Mouse (Mus musculus) 416B (cell line): ENCODE data around the gene Ttyh2.

Experiments
- DNase-seq: peaks from one replicate; pipeline ENCODE4 v3.0.0; 2011; ENCODE audit warnings: low read depth

Gene Ttyh2

DNA sequence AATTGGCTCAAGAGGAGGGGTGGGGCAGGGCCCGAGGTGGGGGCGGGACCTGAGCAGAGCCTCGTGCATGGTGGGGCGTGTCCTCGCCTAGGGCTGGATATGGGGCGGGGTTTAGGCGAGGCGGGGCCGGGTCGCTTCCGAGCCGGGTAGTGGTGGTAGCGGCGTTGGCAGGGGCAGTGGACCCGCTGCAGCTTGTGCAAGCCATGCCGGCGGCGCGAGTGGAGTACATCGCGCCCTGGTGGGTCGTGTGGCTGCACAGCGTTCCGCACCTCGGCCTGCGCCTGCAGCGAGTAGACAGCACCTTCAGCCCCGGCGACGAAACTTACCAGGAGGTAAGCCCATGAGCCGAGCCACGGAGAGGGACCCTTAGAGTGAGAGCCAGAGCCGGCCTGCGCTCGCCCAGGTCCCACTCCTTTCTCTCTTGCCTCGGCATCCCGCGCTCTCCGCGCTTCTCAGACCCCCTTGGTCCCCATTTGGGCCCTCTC is at the start of gene Ttyh2:
Ttyh2 (plus strand) TSS at position 91 of the 485 bp plus-strand sequence.
- DNase-seq = peak; percentile 92

GRCm38 (mm10) chr11:114626071-114626690 is 49.0 kb upstream of the Ttyh2 start:
- DNase-seq = no peak

- no peak for DNase-seq
These were observed 48.2 kb upstream of the Ttyh2 start for GRCm38 (mm10) chr11:114627036-114627435.

GRCm38 (mm10) chr11:114628032-114628431 is 47.2 kb upstream of the Ttyh2 start:
- DNase-seq = peak; percentile 42

DNA sequence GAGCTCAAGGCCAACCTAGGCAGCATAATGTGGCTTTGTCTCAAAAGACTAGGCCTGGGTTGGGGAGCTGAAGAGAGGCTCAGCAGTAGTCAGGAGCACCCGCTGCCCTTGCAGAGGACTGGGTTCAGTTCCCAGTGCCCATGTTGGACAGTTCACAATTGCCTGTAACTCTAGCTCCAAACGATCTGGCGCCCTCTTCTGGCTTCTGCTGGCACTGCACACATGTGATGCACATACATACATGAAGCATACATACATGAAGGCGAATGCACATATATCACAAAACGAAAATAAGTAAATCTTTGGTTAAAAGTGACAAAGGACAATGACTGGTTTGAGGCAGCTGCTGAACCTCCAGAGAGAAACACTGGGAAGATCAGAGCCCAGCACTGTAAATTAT is 45.2 kb upstream of the Ttyh2 start:
- DNase-seq = no peak

DNA sequence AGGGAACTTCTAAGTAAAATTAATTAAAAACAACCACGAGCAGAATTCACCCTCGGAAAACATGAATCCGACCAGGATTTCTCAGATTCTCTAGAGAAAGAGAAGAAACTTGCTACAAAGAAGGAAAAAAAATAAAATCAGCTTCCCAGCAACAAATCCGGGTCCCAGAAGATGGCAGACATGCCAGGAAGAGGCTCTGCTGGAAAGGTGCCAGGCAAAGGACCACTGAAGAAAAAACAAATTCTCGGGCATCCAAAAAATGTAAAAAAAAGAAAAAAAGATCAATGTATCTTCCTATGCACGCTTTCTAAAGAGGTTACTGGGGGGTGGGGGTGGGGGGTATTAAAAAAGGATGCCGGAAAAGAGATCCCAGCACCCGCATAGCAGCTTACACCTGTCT is 43.0 kb upstream of the Ttyh2 start:
- DNase-seq = no peak

DNA sequence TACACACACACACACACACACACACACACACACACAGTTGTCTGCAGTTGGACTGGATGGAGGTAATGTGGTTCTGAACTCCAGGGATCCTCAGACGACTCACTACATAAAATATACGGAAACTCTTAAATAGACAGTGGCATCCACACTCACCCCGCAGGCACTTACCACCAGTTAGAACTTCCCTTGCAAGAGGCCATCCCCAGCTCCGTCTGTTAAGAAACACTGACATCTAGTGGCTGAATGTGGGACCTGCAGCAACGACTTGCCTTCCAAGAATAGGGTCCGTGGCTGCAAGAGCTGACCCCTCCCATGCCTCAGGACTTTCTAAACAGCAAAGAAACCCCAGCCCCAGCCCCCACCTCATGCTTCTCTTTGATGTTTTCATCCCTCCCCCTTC is 38.9 kb upstream of the Ttyh2 start:
- DNase-seq = peak; percentile 85

- no peak for DNase-seq
These were observed 38.3 kb upstream of the Ttyh2 start for GRCm38 (mm10) chr11:114636727-114637505.

DNA sequence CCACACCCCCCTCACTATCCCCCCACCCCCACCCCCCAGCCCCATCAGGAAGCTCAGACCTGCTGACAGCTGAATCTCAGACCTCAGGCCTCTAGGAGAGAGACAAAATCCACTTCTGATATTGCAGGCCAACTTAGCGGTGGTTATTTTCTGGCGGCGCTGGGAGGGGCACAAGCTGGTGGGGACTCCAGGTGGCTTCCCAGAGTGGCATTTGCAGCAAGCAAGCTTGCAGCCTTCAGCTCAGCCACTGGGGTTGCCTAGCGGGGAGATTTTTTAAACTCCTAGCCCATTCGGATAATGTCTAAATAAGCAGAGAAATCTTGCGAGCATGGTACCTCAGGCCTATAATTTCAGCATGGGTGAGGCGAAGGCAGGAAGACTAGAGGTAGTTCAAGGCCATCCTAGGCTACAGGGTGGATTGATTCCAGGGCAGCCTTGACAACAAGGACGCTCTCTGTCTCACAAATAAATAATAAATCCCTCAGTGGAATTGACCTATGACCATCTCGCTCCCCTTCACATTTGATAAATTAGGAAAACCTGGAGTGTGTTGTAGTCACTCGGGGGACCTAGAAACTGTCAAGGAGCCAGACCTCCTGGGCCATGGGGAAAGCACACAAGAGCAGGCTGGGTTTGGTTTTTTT is 36.5 kb upstream of the Ttyh2 start:
- no peak for DNase-seq

DNA sequence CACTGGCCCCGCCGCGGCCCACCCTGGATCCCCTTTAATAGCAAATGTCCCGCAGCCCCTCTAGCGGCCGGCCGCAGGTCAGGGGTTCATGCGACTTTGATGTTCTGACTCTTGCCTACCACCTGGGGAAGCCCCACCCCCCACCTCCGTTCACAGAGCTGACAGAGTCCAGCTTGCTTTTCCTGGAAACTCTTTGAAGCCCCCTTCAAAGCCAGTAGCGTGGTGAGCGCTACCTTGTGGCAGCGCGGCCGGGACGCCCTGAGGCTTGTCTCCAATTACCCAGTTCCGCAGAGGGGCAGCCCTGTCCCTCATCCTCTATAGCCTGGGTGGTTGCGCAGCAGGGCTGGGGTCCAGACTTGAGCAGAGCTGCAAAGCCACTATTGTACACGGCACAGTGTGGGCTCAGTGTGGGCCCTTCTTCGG is 35.5 kb upstream of the Ttyh2 start:
- no peak for DNase-seq

DNA sequence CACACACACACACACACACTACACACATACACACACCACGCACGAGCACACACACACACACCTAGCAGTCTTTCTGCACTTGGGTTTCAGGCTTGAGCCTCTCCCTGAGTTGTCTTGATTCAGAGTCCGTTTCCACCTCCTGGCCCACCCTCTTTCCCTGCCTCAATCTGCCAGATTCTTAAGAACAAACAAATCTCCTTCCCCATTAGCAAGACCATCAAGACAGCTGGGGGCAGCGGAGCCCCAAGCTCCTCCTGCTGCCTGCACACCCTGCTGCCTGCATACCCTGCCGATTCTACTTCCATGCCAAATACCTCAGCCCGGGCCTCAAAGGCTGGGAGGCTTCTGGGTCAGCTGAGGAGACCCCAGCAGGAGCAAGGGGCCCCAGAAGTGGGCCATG is 34.6 kb upstream of the Ttyh2 start:
- DNase-seq = no peak

- no peak for DNase-seq
These were observed 34.1 kb upstream of the Ttyh2 start for GRCm38 (mm10) chr11:114641136-114641535.

DNA sequence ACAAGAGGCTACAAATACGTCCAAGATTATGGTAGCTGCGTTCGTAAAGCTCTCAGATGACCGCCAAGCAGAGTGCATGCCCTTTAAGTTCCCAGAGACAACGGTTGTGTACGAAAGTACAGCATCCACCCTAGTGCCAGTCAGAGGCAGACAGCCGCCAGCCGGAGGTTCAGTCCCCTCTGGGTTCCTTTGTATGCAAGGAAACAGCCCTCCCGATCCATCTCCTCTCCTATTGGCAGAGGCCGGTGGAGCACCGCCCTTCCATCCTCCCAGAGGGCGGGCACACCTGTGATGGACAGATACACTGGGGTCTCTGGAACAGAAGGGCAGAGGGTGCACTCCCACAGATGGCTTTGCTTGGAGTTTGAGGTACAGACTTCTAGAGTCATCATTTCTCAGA is 33.0 kb upstream of the Ttyh2 start:
- DNase-seq = no peak

- no peak for DNase-seq
These were observed 32.3 kb upstream of the Ttyh2 start for GRCm38 (mm10) chr11:114642926-114643325.

DNA sequence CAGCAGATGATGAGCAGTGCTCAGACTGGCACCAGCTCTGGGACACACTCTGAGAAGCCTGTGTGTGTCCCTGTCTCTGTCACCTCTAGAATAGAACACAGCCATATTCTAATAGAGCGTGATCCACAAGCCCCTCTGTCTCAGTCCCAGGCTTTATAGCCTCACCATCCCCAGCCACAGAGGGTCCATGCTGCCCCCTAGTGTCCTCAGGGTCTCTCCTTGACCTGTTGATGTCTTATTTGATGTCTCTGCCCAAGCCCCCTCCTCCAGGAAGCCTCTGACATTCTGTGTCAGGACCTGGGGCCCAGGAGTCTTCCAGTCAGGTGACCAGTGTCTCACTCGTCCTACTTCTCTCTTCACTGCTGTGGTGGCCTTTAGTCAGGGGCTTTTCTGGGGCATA is 31.1 kb upstream of the Ttyh2 start:
- DNase-seq = no peak

GRCm38 (mm10) chr11:114649510-114649909 is 25.7 kb upstream of the Ttyh2 start:
- no peak for DNase-seq

GRCm38 (mm10) chr11:114652531-114652930 is 22.7 kb upstream of the Ttyh2 start:
- peak; percentile 50 for DNase-seq

- DNase-seq = no peak
These were observed 21.6 kb upstream of the Ttyh2 start for GRCm38 (mm10) chr11:114653664-114654063.

- peak; percentile 85 for DNase-seq
These were observed 20.7 kb upstream of the Ttyh2 start for GRCm38 (mm10) chr11:114654552-114654951.

- peak; percentile 76 for DNase-seq
These were observed 19.8 kb upstream of the Ttyh2 start for GRCm38 (mm10) chr11:114655350-114656008.

GRCm38 (mm10) chr11:114656994-114657644 is 18.1 kb upstream of the Ttyh2 start:
- no peak for DNase-seq

GRCm38 (mm10) chr11:114657737-114658136 is 17.5 kb upstream of the Ttyh2 start:
- DNase-seq = peak; percentile 42
